Mouse (Mus musculus) C2C12 (cell line): Measurements from ENCODE around the gene Synj2.

Experiments
- CEBPB ChIP-seq: IDR thresholded peaks from one replicate; pipeline ENCODE4 v1.6.1; 2011; ENCODE audit warnings: low read depth, mild to moderate bottlenecking, control low read depth, moderate library complexity
- CTCF ChIP-seq: IDR thresholded peaks from one replicate; pipeline ENCODE4 v1.5.1; 2011; ENCODE audit not compliant: control insufficient read depth, insufficient read depth, insufficient read length
- FOSL1 ChIP-seq: IDR thresholded peaks from one replicate; pipeline ENCODE4 v1.8.0; 2011; ENCODE audit warnings: mild to moderate bottlenecking, low read length; ENCODE audit not compliant: poor library complexity, insufficient read depth, severe bottlenecking
- MAX ChIP-seq: IDR thresholded peaks from one replicate; pipeline ENCODE4 v1.6.1; 2011; ENCODE audit warnings: mild to moderate bottlenecking, control low read depth
- MYOG ChIP-seq: IDR thresholded peaks from one replicate; pipeline ENCODE4 v1.6.1; 2011; ENCODE audit not compliant: control insufficient read depth, insufficient read length; ENCODE audit errors: extremely low read depth
- USF1 ChIP-seq: IDR thresholded peaks from one replicate; pipeline ENCODE4 v1.6.1; 2011; ENCODE audit warnings: low read depth, mild to moderate bottlenecking, control low read depth, moderate library complexity

GRCm38 (mm10) chr17:6008590-6008989 is 67.5 kb downstream of the Synj2 start:
- TF ChIP-seq CTCF (no peak), MAX (no peak), USF1 (no peak), CEBPB (no peak), FOSL1 (no peak), MYOG (no peak)
